11 mouse cellular contexts compared by ENCODE assay signal in the genomic region with DNA sequence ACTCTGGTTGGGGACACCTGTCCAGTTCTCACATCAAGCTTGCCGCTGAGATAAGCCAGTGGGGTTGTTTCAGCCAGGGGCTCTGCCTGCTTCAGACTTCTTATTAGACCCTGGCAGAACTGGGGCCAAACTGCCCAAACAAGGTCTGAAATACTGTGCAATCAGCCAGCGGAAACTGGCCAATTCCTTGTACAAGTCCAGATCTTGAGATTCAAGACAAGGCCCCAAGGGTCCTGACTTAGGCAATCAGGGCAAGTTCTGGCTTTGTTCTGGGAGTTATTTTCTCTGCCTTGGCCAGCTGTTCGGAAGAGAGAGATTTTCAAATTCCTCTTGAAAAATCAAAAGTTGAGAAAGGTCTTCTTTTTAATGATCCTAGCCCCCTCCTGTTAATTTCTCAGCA.
DNase-seq lines count a peak whose midpoint lies in the region.
"Had no signal": no experiment of that assay in that cellular context is flagged by ENCODE, and none has a peak within 500 bp of the region (broad histone marks: within the 10 kb centered on the region; RNA-seq: fewer than 3 reads in every experiment).

No protein-coding gene starts in this region.

- intact Hi-C loops in heart, postnatal 10 days (cut with DNase I), result no loop called here

- DNase-seq in gastrocnemius, adult 18-20 months (ENCODE audit: low spot score), result peak; percentile 48
- DNase-seq in gastrocnemius, postnatal 10 days, result no peak
- DNase-seq in heart, adult 18-20 months, result peak; percentile 8 to 29
- no peak for DNase-seq in heart, postnatal 10 days
- peak; percentile 36 for DNase-seq in adipocyte (ENCODE audit: low spot score)
- peak; percentile 62 for DNase-seq in fat pad, adult 2 months (ENCODE audit: extremely low read depth, low read depth, low spot score)
- DNase-seq in cerebellum, adult 18-20 months, result no peak
- no peak for DNase-seq in spleen, adult 12 weeks (ENCODE audit: low spot score)
- DNase-seq: cerebellum, adult 2 months; cerebellum, postnatal 10 days; kidney, adult 9 months had no signal

Comparison
In these comparisons a context has a peak if more than half of its experiments do, and no peak if none do; other contexts are left out.
1. DNase-seq: peak in gastrocnemius, adult 18-20 months (single experiment), heart, adult 18-20 months (2 of 2), adipocyte (single experiment) and fat pad, adult 2 months (single experiment); none in gastrocnemius, postnatal 10 days (single experiment), heart, postnatal 10 days (0 of 2), cerebellum, adult 18-20 months (0 of 2) and spleen, adult 12 weeks (single experiment).